Mouse (Mus musculus) C2C12 (cell line): ENCODE results near the gene Sele. TPM values are rescaled to one million over a fixed set of nuclear protein-coding genes. Genes with fewer than 3 reads are reported as not detected.

Experiments
- H3K27me3 ChIP-seq: one replicate; pipeline ENCODE4 v1.6.1; 2011; ENCODE audit not compliant: control insufficient read depth, insufficient read depth, insufficient read length
- H3K36me3 ChIP-seq: one replicate; pipeline ENCODE4 v1.6.1; 2011; ENCODE audit not compliant: control insufficient read depth, insufficient read depth
- H3K4me3 ChIP-seq: one replicate; pipeline ENCODE4 v1.5.1; 2011; ENCODE audit warnings: mild to moderate bottlenecking, control low read depth; ENCODE audit not compliant: poor library complexity, insufficient read depth, severe bottlenecking
- H3K79me2 ChIP-seq: one replicate; pipeline ENCODE4 v1.6.1; 2011; ENCODE audit not compliant: control insufficient read depth, insufficient read depth
- H3K79me3 ChIP-seq: one replicate; pipeline ENCODE4 v1.6.1; 2011; ENCODE audit warnings: low read depth, control low read depth
- H3ac ChIP-seq: one replicate; pipeline ENCODE3; 2011; ENCODE audit warnings: low read depth; ENCODE audit not compliant: control insufficient read depth, insufficient read length
- CEBPB ChIP-seq: IDR thresholded peaks from one replicate; pipeline ENCODE4 v1.6.1; 2011; ENCODE audit warnings: low read depth, mild to moderate bottlenecking, control low read depth, moderate library complexity
- CTCF ChIP-seq: IDR thresholded peaks from one replicate; pipeline ENCODE4 v1.5.1; 2011; ENCODE audit not compliant: control insufficient read depth, insufficient read depth, insufficient read length
- FOSL1 ChIP-seq: IDR thresholded peaks from one replicate; pipeline ENCODE4 v1.8.0; 2011; ENCODE audit warnings: mild to moderate bottlenecking, low read length; ENCODE audit not compliant: poor library complexity, insufficient read depth, severe bottlenecking
- MAX ChIP-seq: IDR thresholded peaks from one replicate; pipeline ENCODE4 v1.6.1; 2011; ENCODE audit warnings: mild to moderate bottlenecking, control low read depth
- MYOD1 ChIP-seq: IDR thresholded peaks from one replicate; pipeline ENCODE4 v1.6.1; 2011; ENCODE audit warnings: low read depth; ENCODE audit not compliant: control insufficient read depth, insufficient read length
- MYOG ChIP-seq: IDR thresholded peaks from one replicate; pipeline ENCODE4 v1.6.1; 2011; ENCODE audit not compliant: control insufficient read depth, insufficient read length; ENCODE audit errors: extremely low read depth
- USF1 ChIP-seq: IDR thresholded peaks from one replicate; pipeline ENCODE4 v1.6.1; 2011; ENCODE audit warnings: low read depth, mild to moderate bottlenecking, control low read depth, moderate library complexity
- polyA plus RNA-seq: library from polyadenylated mRNA; unstranded; fragments of >200 nt; fragmentation: generic; extraction: Trizol; gene quantifications from one replicate; pipeline ENCODE4 v1.2.1, GENCODE M21; 2012; ENCODE audit warnings: missing spikeins

Gene Sele
- polyA plus RNA-seq, 1 experiment: 0.19 TPM

- TF ChIP-seq USF1 (no peak), CTCF (no peak), CEBPB (no peak), MAX (no peak), MYOG (no peak), FOSL1 (no peak), MYOD1 (no peak)
- Histone ChIP-seq H3K4me3 (no peak overlapping the region), H3K79me3 (no peaks in the 10 kb centered on the region)
Observed at GRCm38 (mm10) chr1:164071111-164071510, 23.1 kb downstream of the Sele start.

DNA sequence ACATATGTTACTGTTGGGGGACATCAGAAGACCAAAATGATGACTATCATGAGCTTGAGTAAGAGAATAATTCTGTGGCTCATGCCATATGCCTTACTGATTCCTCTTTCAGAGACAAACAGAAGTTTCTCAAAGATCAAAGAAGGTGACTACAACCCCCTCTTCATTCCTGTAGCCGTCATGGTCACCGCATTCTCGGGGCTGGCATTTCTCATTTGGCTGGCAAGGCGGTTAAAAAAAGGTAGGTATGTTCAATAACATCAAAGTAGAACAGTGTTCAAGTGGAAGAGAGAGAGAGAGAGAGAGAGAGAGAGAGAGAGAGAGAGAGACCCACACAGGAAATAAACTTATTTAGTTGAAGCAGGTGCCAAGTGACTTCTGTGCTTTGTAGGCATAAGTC lies 24.0 kb downstream of the Sele start:
- H3K79me3 ChIP-seq: no peaks in the 10 kb centered on the region
- H3K27me3 ChIP-seq: no peaks in the 10 kb centered on the region
- H3K79me2 ChIP-seq: no peaks in the 10 kb centered on the region
- H3K4me3 ChIP-seq: no peak overlapping the region
- no peak for TF ChIP-seq FOSL1
- no peak for TF ChIP-seq MYOD1
- no peak for TF ChIP-seq USF1
- no peak for TF ChIP-seq CEBPB
- TF ChIP-seq CTCF: no peak
- TF ChIP-seq MAX: no peak
- TF ChIP-seq MYOG: no peak
- H3K36me3 ChIP-seq: no peaks in the 10 kb centered on the region
- no peak overlapping the region for H3ac ChIP-seq

More at GRCm38 (mm10) chr1:164071111-164071510, 23.1 kb downstream of the Sele start:
- Histone ChIP-seq H3K79me2 (no peaks in the 10 kb centered on the region), H3K36me3 (no peaks in the 10 kb centered on the region), H3K27me3 (no peaks in the 10 kb centered on the region), H3ac (no peak overlapping the region)

GRCm38 (mm10) chr1:164073091-164073490 lies 25.1 kb downstream of the Sele start:
- H3ac ChIP-seq: no peak overlapping the region
- H3K36me3 ChIP-seq: no peaks in the 10 kb centered on the region
- no peak overlapping the region for H3K4me3 ChIP-seq
- TF ChIP-seq MYOG: no peak
- TF ChIP-seq USF1: no peak
- no peak for TF ChIP-seq FOSL1
- TF ChIP-seq CTCF: no peak
- TF ChIP-seq MYOD1: no peak
- TF ChIP-seq CEBPB: no peak
- no peak for TF ChIP-seq MAX
- no peaks in the 10 kb centered on the region for H3K79me2 ChIP-seq
- no peaks in the 10 kb centered on the region for H3K79me3 ChIP-seq
- H3K27me3 ChIP-seq: no peaks in the 10 kb centered on the region

DNA sequence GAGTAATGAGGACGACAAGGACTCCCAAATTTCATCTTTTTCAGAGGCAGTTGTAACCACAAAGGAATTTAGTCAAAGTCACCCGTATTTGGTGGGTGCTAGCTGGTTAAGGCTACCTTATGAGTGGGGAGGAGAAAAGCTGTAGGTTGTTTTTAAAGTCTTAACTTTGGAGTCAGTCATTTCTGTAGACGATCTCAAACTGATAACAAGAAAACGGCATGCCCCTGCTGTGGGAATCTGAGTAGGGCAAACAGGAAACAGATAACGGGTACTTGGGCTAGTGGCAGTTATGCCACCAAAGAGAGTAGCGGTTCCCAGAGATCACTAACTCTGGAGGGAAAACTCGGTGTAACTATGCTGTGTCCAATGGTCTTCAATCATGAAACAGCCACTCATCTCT lies 25.8 kb downstream of the Sele start:
- TF ChIP-seq MAX (no peak), CEBPB (no peak), MYOG (no peak), MYOD1 (no peak), FOSL1 (no peak), USF1 (no peak), CTCF (no peak)
- Histone ChIP-seq H3K27me3 (no peaks in the 10 kb centered on the region), H3ac (no peak overlapping the region), H3K79me2 (no peaks in the 10 kb centered on the region), H3K79me3 (no peaks in the 10 kb centered on the region), H3K36me3 (no peaks in the 10 kb centered on the region), H3K4me3 (no peak overlapping the region)

- TF ChIP-seq CEBPB (no peak), MYOG (no peak), CTCF (no peak), FOSL1 (no peak), MYOD1 (no peak), USF1 (no peak), MAX (no peak)
- no peaks in the 10 kb centered on the region for H3K79me2 ChIP-seq
- H3K27me3 ChIP-seq: no peaks in the 10 kb centered on the region
- no peak overlapping the region for H3ac ChIP-seq
- no peaks in the 10 kb centered on the region for H3K36me3 ChIP-seq
- no peak overlapping the region for H3K4me3 ChIP-seq
- no peaks in the 10 kb centered on the region for H3K79me3 ChIP-seq
Observed at GRCm38 (mm10) chr1:164074606-164075140, 26.6 kb downstream of the Sele start.

- no peak for TF ChIP-seq FOSL1
- TF ChIP-seq CEBPB: no peak
- TF ChIP-seq MYOD1: no peak
- TF ChIP-seq CTCF: no peak
- TF ChIP-seq USF1: no peak
- TF ChIP-seq MYOG: no peak
- no peak for TF ChIP-seq MAX
- no peaks in the 10 kb centered on the region for H3K36me3 ChIP-seq
- H3K79me2 ChIP-seq: no peaks in the 10 kb centered on the region
- no peaks in the 10 kb centered on the region for H3K27me3 ChIP-seq
- no peaks in the 10 kb centered on the region for H3K79me3 ChIP-seq
- H3K4me3 ChIP-seq: no peak overlapping the region
- H3ac ChIP-seq: no peak overlapping the region
Observed at GRCm38 (mm10) chr1:164075416-164075815, 27.4 kb downstream of the Sele start.
